Mouse (Mus musculus) cerebellum, adult 11 months (tissue): Measurements from ENCODE around the gene Rbm43.

Experiments
- DNase-seq: peaks from one replicate; pipeline ENCODE4 v3.0.0; 2022

The Rbm43 gene

GRCm38 (mm10) chr2:51912740-51913139 lies 22.2 kb downstream of the Rbm43 start:
- no peak for DNase-seq

GRCm38 (mm10) chr2:51911864-51912263 lies 23.1 kb downstream of the Rbm43 start:
- DNase-seq = no peak

- DNase-seq = no peak
Observed at GRCm38 (mm10) chr2:51907538-51908110, 27.3 kb downstream of the Rbm43 start.

GRCm38 (mm10) chr2:51905637-51906036 lies 29.3 kb downstream of the Rbm43 start:
- no peak for DNase-seq

- DNase-seq = no peak
Observed at GRCm38 (mm10) chr2:51892411-51892901, 42.5 kb downstream of the Rbm43 start.

GRCm38 (mm10) chr2:51890961-51891360 lies 44.0 kb downstream of the Rbm43 start:
- DNase-seq = no peak

- DNase-seq = peak; percentile 6
Observed at GRCm38 (mm10) chr2:51890139-51890538, 44.8 kb downstream of the Rbm43 start.

GRCm38 (mm10) chr2:51880143-51880542 lies 54.8 kb downstream of the Rbm43 start:
- no peak for DNase-seq
